Mouse (Mus musculus): ENCODE results near the gene Duxbl1. TPM values are rescaled to one million over a fixed set of nuclear protein-coding genes. Genes with fewer than 3 reads are reported as not detected.
"Not testable (repeated sequence)": the region's sequence is repeated elsewhere in the genome, so short reads cannot be mapped to it uniquely, and the experiment has no call there.

Gene Duxbl1
- polyA plus RNA-seq (2012; rRNA removed), result 0.08 and 0.22 TPM in 2 replicates

GRCm38 (mm10) chr14:25978371-25979241 lies at the start of gene Duxbl1:
Duxbl1 (plus strand) TSS chr14:25978577.
- not testable (repeated sequence) for H3K4me1 ChIP-seq (ENCODE audit: control insufficient read depth, insufficient read depth, insufficient read length); DNase-seq (ENCODE audit: low read depth in 1 of 2, low spot score in 2 of 2); H3K27me3 ChIP-seq (ENCODE audit: control insufficient read depth, insufficient read depth, low read length); H3K4me3 ChIP-seq (ENCODE audit: extremely low read depth, insufficient read depth, insufficient read length); H3K36me3 ChIP-seq (ENCODE audit: control insufficient read depth, insufficient read depth, low read length); H3K27ac ChIP-seq (ENCODE audit: insufficient read depth, low read length)
- no CpG with 5 or more reads among the region's 25 CpGs for WGBS

DNA sequence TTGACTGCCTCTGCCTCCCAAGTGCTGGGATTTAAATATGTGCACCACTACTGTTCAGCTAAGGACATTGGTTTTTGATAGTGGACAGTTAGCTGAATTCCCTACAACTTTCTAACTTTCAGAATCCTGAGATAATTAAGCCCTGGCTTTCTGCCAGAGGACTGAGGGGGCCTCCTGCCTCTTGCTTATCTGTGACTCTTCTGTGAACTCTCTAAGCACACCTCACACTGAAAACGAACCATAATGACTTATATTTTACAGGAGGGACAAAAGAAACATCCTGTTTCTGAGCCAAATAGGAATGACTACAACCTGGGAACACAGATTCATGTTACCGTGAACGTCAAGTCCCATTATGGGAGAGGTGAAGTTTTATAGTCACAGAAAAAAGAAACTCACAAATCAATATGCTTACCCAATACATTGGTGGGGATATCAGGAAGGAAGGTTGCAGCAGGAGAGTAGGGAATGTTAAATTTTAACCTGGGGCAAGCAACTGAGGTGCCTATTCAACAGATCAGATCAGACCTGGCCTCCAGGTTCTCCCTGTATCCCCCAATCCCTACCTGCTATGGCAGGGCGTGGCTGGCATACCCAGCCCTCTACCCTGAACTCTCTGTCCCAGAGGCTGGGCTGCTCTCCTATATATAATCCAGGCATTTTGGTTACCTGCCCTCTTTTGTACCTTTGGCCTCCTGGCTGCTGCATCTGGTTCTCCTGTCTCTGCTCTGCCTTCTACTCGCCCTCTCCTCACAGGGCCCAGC lies 41.3 kb upstream of the Duxbl1 start:
- not testable (repeated sequence) for H3K36me3 ChIP-seq (ENCODE audit: control insufficient read depth, insufficient read depth, low read length); DNase-seq (ENCODE audit: low read depth in 1 of 2, low spot score in 2 of 2); H3K4me3 ChIP-seq (ENCODE audit: extremely low read depth, insufficient read depth, insufficient read length); H3K4me1 ChIP-seq (ENCODE audit: control insufficient read depth, insufficient read depth, insufficient read length); H3K27ac ChIP-seq (ENCODE audit: insufficient read depth, low read length); H3K27me3 ChIP-seq (ENCODE audit: control insufficient read depth, insufficient read depth, low read length)
- no CpG with 5 or more reads among the region's 5 CpGs for WGBS

GRCm38 (mm10) chr14:25938004-25938403 lies 40.4 kb upstream of the Duxbl1 start, which contains the start of gene Cphx1:
Cphx1 (plus strand) TSS chr14:25938304.
- H3K36me3 ChIP-seq (ENCODE audit: control insufficient read depth, insufficient read depth, low read length); DNase-seq (ENCODE audit: low read depth in 1 of 2, low spot score in 2 of 2); H3K4me3 ChIP-seq (ENCODE audit: extremely low read depth, insufficient read depth, insufficient read length); H3K27me3 ChIP-seq (ENCODE audit: control insufficient read depth, insufficient read depth, low read length); H3K4me1 ChIP-seq (ENCODE audit: control insufficient read depth, insufficient read depth, insufficient read length); H3K27ac ChIP-seq (ENCODE audit: insufficient read depth, low read length): not testable (repeated sequence)
- no CpG with 5 or more reads among the region's 8 CpGs for WGBS

DNA sequence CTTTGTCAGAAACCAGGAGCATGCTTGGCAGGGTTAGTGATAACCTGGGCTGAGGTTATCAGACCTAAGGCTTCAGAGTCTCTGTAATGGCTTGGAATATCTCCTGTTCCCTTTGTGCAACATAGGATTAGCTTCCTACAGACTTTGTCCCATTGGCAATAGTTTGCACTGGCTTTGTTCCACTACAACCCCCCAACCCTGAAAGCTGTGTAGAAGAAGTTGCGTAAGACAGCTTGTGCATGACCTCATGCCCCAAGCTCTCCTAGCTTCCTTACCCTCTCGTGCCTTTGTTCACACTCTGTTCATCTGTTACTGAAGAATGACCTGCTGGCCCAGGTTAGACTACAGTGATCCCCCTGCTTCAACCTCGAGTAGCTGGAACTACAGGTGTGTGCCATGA lies 20.5 kb upstream of the Duxbl1 start:
- DNase-seq (ENCODE audit: low read depth in 1 of 2, low spot score in 2 of 2), result not testable (repeated sequence)
- no CpG with 5 or more reads among the region's 3 CpGs for WGBS

GRCm38 (mm10) chr14:25979242-25979941 lies 1.0 kb downstream of the Duxbl1 start:
- not testable (repeated sequence) for H3K4me3 ChIP-seq (ENCODE audit: extremely low read depth, insufficient read depth, insufficient read length); H3K27me3 ChIP-seq (ENCODE audit: control insufficient read depth, insufficient read depth, low read length); H3K27ac ChIP-seq (ENCODE audit: insufficient read depth, low read length); DNase-seq (ENCODE audit: low read depth in 1 of 2, low spot score in 2 of 2); H3K36me3 ChIP-seq (ENCODE audit: control insufficient read depth, insufficient read depth, low read length); H3K4me1 ChIP-seq (ENCODE audit: control insufficient read depth, insufficient read depth, insufficient read length)
- 15% methylated on average over 8 of the region's 13 CpGs for WGBS

More for the DNA sequence above, 20.5 kb upstream of the Duxbl1 start:
- not testable (repeated sequence) for H3K27ac ChIP-seq (ENCODE audit: insufficient read depth, low read length); H3K27me3 ChIP-seq (ENCODE audit: control insufficient read depth, insufficient read depth, low read length); H3K4me3 ChIP-seq (ENCODE audit: extremely low read depth, insufficient read depth, insufficient read length); H3K36me3 ChIP-seq (ENCODE audit: control insufficient read depth, insufficient read depth, low read length); H3K4me1 ChIP-seq (ENCODE audit: control insufficient read depth, insufficient read depth, insufficient read length)

DNA sequence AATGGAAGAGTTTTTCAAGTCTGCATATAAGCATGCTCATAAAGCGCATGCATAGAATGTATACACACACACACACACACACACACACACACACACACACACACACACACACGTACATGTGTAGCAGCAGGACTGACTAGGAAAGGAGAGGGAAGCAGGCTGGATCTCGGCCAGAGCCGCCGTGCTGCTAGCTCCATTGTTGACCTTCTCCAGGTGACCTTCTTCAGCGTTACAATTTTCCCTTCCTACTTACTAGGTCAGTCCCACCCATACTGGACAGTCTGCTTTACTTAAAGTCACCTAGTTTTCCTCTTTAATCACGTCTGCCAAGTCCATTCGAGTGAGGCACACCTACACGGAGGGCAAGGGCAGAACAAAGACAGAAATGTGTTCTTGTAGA lies 3.5 kb downstream of the Duxbl1 start:
- H3K4me3 ChIP-seq (ENCODE audit: extremely low read depth, insufficient read depth, insufficient read length); H3K27ac ChIP-seq (ENCODE audit: insufficient read depth, low read length); H3K36me3 ChIP-seq (ENCODE audit: control insufficient read depth, insufficient read depth, low read length); H3K4me1 ChIP-seq (ENCODE audit: control insufficient read depth, insufficient read depth, insufficient read length); H3K27me3 ChIP-seq (ENCODE audit: control insufficient read depth, insufficient read depth, low read length); DNase-seq (ENCODE audit: low read depth in 1 of 2, low spot score in 2 of 2): not testable (repeated sequence)
- WGBS, result 80% methylated on average over 6 of the region's 9 CpGs

GRCm38 (mm10) chr14:26007462-26007861 lies 29.1 kb downstream of the Duxbl1 start:
- not testable (repeated sequence) for H3K27me3 ChIP-seq (ENCODE audit: control insufficient read depth, insufficient read depth, low read length); H3K36me3 ChIP-seq (ENCODE audit: control insufficient read depth, insufficient read depth, low read length); H3K4me1 ChIP-seq (ENCODE audit: control insufficient read depth, insufficient read depth, insufficient read length); DNase-seq (ENCODE audit: low read depth in 1 of 2, low spot score in 2 of 2); H3K27ac ChIP-seq (ENCODE audit: insufficient read depth, low read length); H3K4me3 ChIP-seq (ENCODE audit: extremely low read depth, insufficient read depth, insufficient read length)
- WGBS, result no CpG with 5 or more reads among the region's 2 CpGs

- WGBS, result no CpG with 5 or more reads among the region's 7 CpGs
- H3K36me3 ChIP-seq (ENCODE audit: control insufficient read depth, insufficient read depth, low read length); H3K4me3 ChIP-seq (ENCODE audit: extremely low read depth, insufficient read depth, insufficient read length); H3K27me3 ChIP-seq (ENCODE audit: control insufficient read depth, insufficient read depth, low read length); H3K4me1 ChIP-seq (ENCODE audit: control insufficient read depth, insufficient read depth, insufficient read length); H3K27ac ChIP-seq (ENCODE audit: insufficient read depth, low read length); DNase-seq (ENCODE audit: low read depth in 1 of 2, low spot score in 2 of 2): not testable (repeated sequence)
Measured at GRCm38 (mm10) chr14:26016414-26016813, 38.0 kb downstream of the Duxbl1 start.

GRCm38 (mm10) chr14:26021555-26021954 lies 43.2 kb downstream of the Duxbl1 start:
- not testable (repeated sequence) for H3K36me3 ChIP-seq (ENCODE audit: control insufficient read depth, insufficient read depth, low read length); H3K27me3 ChIP-seq (ENCODE audit: control insufficient read depth, insufficient read depth, low read length); DNase-seq (ENCODE audit: low read depth in 1 of 2, low spot score in 2 of 2); H3K4me1 ChIP-seq (ENCODE audit: control insufficient read depth, insufficient read depth, insufficient read length); H3K27ac ChIP-seq (ENCODE audit: insufficient read depth, low read length); H3K4me3 ChIP-seq (ENCODE audit: extremely low read depth, insufficient read depth, insufficient read length)
- WGBS, result no CpG with 5 or more reads among the region's 9 CpGs

DNA sequence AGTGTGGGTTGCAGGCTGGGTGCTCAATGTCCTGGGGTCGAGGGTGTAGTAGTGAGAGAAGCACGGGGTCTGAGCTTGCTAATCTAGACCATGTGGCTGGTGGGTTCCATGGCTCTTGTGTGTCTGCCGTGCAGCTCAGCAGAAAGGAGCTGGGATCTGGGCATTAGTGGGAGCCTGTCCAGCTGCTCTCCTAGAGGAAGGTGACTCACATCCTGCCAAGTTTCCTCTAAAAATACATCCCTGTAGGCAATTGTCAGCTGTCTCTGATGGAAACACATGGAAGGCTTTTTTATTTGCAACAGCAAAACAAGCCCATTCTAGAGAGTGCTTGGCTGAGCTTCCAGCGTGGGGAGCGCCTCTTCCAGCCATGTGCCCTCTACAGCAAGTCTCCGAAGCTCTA lies 44.5 kb downstream of the Duxbl1 start:
- no CpG with 5 or more reads among the region's 6 CpGs for WGBS
- H3K4me3 ChIP-seq (ENCODE audit: extremely low read depth, insufficient read depth, insufficient read length); DNase-seq (ENCODE audit: low read depth in 1 of 2, low spot score in 2 of 2); H3K4me1 ChIP-seq (ENCODE audit: control insufficient read depth, insufficient read depth, insufficient read length); H3K36me3 ChIP-seq (ENCODE audit: control insufficient read depth, insufficient read depth, low read length); H3K27ac ChIP-seq (ENCODE audit: insufficient read depth, low read length); H3K27me3 ChIP-seq (ENCODE audit: control insufficient read depth, insufficient read depth, low read length): not testable (repeated sequence)

Measured in spleen, adult 2 months (tissue).